Mouse (Mus musculus) right cerebral cortex, postnatal 4 days (tissue): Measurements from ENCODE around the gene Gm5483.
"Not testable (repeated sequence)": the region's sequence is repeated elsewhere in the genome, so short reads cannot be mapped to it uniquely, and the experiment has no call there.

ENCODE experiments used
- DNase-seq: peaks from one replicate; pipeline ENCODE4 v3.0.0-alpha.2; 2022

The Gm5483 gene

GRCm38 (mm10) chr16:36183912-36184311, at the start of gene Gm5483:
Gene Gm5483, plus strand, starts transcription at chr16:36184212.
- DNase-seq = not testable (repeated sequence)

GRCm38 (mm10) chr16:36138201-36138600, 45.8 kb upstream of the Gm5483 start:
- DNase-seq = no peak

- no peak for DNase-seq
Measured at GRCm38 (mm10) chr16:36156402-36156975, 27.5 kb upstream of the Gm5483 start, which contains the start of gene Stfa2l1. Gene Stfa2l1, plus strand, starts transcription at chr16:36156811.

GRCm38 (mm10) chr16:36167841-36168240, 16.2 kb upstream of the Gm5483 start:
- DNase-seq = not testable (repeated sequence)

GRCm38 (mm10) chr16:36176108-36176507, 7.9 kb upstream of the Gm5483 start:
- no peak for DNase-seq

GRCm38 (mm10) chr16:36179910-36180309, 4.1 kb upstream of the Gm5483 start:
- no peak for DNase-seq

GRCm38 (mm10) chr16:36199226-36199625, 15.2 kb downstream of the Gm5483 start:
- DNase-seq = no peak

- DNase-seq = no peak
Measured at GRCm38 (mm10) chr16:36203846-36204245, 19.8 kb downstream of the Gm5483 start.

GRCm38 (mm10) chr16:36205684-36206083, 21.7 kb downstream of the Gm5483 start:
- DNase-seq = not testable (repeated sequence)

- no peak for DNase-seq
Measured at GRCm38 (mm10) chr16:36209967-36210453, 26.0 kb downstream of the Gm5483 start, which contains the start of gene Gm5416. Gene Gm5416, plus strand, starts transcription at chr16:36210403.

- DNase-seq = not testable (repeated sequence)
Measured at GRCm38 (mm10) chr16:36221168-36221567, 37.2 kb downstream of the Gm5483 start, which contains the start of gene 2010005H15Rik. Gene 2010005H15Rik, plus strand, starts transcription at chr16:36221468.
